In the genomic region with DNA sequence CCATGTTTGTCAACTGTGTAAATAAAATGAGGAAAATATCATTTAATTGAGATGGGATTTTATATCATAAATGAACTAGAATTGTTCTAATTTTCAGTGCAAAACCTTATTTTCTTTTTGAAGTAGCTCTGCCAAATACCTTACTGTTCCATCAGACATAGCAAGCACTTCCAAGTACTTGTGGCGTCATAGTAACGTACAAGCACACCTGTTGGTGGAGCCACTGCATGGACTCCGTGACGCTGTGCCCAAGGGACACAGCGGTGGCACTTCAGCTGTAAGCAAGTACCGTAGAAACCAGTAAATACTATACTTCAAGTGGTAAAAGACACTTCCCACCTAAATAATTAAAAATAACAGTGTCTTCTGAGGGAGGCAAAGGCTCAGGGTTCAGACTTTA, we compare ENCODE assay signal across 30 mouse cellular contexts.
"Had no signal": no experiment of that assay in that cellular context is flagged by ENCODE, and none has a peak within 500 bp of the region (broad histone marks: within the 10 kb centered on the region; RNA-seq: fewer than 3 reads in every experiment).

No protein-coding gene starts in this region.

- DNase-seq: left cerebral cortex, postnatal 4 days; liver; liver, embryonic 13.5 days; liver, postnatal 0 days; lung, adult 18-20 months; lung, adult 2 months; lung, embryonic 14.5 days; lung, postnatal 10 days; lung, postnatal 14 days; midbrain, embryonic 14.5 days had no signal

- H3K4me3 ChIP-seq: left cerebral cortex, adult 2 months; limb, embryonic 10.5 days; limb, embryonic 12.5 days; limb, embryonic 13.5 days; limb, embryonic 15.5 days; liver, embryonic 12.5 days; liver, embryonic 13.5 days; liver, embryonic 15.5 days; lung, embryonic 15.5 days; megakaryocyte, embryonic 14.5 days; midbrain, embryonic 10.5 days; midbrain, embryonic 12.5 days; midbrain, embryonic 13.5 days; midbrain, embryonic 15.5 days; myocyte; neural tube, embryonic 12.5 days had no signal

- H3K4me1 ChIP-seq: limb, embryonic 10.5 days; limb, embryonic 12.5 days; limb, embryonic 13.5 days; limb, embryonic 15.5 days; liver, embryonic 13.5 days; liver, embryonic 15.5 days; lung, embryonic 15.5 days; midbrain, embryonic 10.5 days; midbrain, embryonic 12.5 days; midbrain, embryonic 13.5 days; midbrain, embryonic 15.5 days; neural tube, embryonic 12.5 days had no signal

- H3K36me3 ChIP-seq: midbrain, embryonic 10.5 days; midbrain, embryonic 15.5 days; neural tube, embryonic 12.5 days had no signal

- ATAC-seq: liver, embryonic 12.5 days; liver, postnatal 0 days; midbrain, embryonic 13.5 days; midbrain, embryonic 15.5 days; midbrain, embryonic 16.5 days had no signal

- H3K9me3 ChIP-seq: limb, embryonic 10.5 days; limb, embryonic 12.5 days; limb, embryonic 13.5 days; limb, embryonic 15.5 days; liver, embryonic 12.5 days; liver, embryonic 13.5 days; liver, embryonic 15.5 days; lung, embryonic 15.5 days; megakaryocyte, embryonic 14.5 days; midbrain, embryonic 10.5 days; midbrain, embryonic 12.5 days; midbrain, embryonic 13.5 days; midbrain, embryonic 15.5 days; neural tube, embryonic 12.5 days had no signal

- H3K4me2 ChIP-seq: limb, embryonic 12.5 days; limb, embryonic 13.5 days; limb, embryonic 15.5 days; liver, embryonic 11.5 days; liver, embryonic 12.5 days; liver, embryonic 13.5 days; liver, embryonic 15.5 days; lung, embryonic 14.5 days; lung, embryonic 15.5 days; midbrain, embryonic 11.5 days; midbrain, embryonic 12.5 days; midbrain, embryonic 13.5 days; midbrain, embryonic 15.5 days; neural tube, embryonic 12.5 days had no signal

- H3K27ac ChIP-seq: left cerebral cortex, adult 2 months; limb, embryonic 10.5 days; limb, embryonic 12.5 days; limb, embryonic 13.5 days; limb, embryonic 15.5 days; liver, embryonic 12.5 days; liver, embryonic 13.5 days; liver, embryonic 14.5 days; liver, embryonic 15.5 days; lung, embryonic 15.5 days; macrophage; midbrain, embryonic 10.5 days; midbrain, embryonic 12.5 days; midbrain, embryonic 13.5 days; midbrain, embryonic 15.5 days; neural tube, embryonic 12.5 days had no signal

- H3K27me3 ChIP-seq: limb, embryonic 12.5 days; limb, embryonic 13.5 days; limb, embryonic 15.5 days; liver, embryonic 12.5 days; liver, embryonic 13.5 days; liver, embryonic 15.5 days; lung, embryonic 15.5 days; megakaryocyte, embryonic 14.5 days; midbrain, embryonic 12.5 days; midbrain, embryonic 13.5 days; midbrain, embryonic 15.5 days; neural tube, embryonic 12.5 days had no signal

- H3K9ac ChIP-seq: limb, embryonic 12.5 days; limb, embryonic 13.5 days; limb, embryonic 15.5 days; liver, embryonic 12.5 days; liver, embryonic 13.5 days; liver, embryonic 14.5 days; liver, embryonic 15.5 days; liver, postnatal 0 days; lung, embryonic 14.5 days; lung, embryonic 15.5 days; midbrain, embryonic 12.5 days; midbrain, embryonic 13.5 days; midbrain, embryonic 15.5 days; neural tube, embryonic 12.5 days had no signal
